Comparison of ENCODE assay signal across 8 mouse cellular contexts in genomic region chr4:133120833-133121321, GRCm38 (mm10). TPM values are rescaled to one million over a fixed set of nuclear protein-coding genes. Genes with fewer than 3 reads are reported as not detected.
DNase-seq lines count a peak whose midpoint lies in the region; ATAC-seq and TF ChIP-seq lines count a peak whose summit lies in the region.
"Had no signal": no experiment of that assay in that cellular context is flagged by ENCODE, and none has a peak within 500 bp of the region (broad histone marks: within the 10 kb centered on the region; RNA-seq: fewer than 3 reads in every experiment).

No protein-coding gene starts in this region.

- no peak overlapping the region for H3K4me3 ChIP-seq in liver, postnatal 0 days (ENCODE audit: low read depth, low read length)
- no peak overlapping the region for H3K4me3 ChIP-seq in forebrain, embryonic 11.5 days (ENCODE audit: low read depth, low read length)
- H3K4me3 ChIP-seq in hindbrain, postnatal 0 days (ENCODE audit: low read length), result no peak overlapping the region
- H3K4me3 ChIP-seq in small intestine, adult 2 months (ENCODE audit: low read depth, low read length), result no peak overlapping the region
- no peak overlapping the region for H3K4me3 ChIP-seq in liver, embryonic 12.5 days
- H3K4me3 ChIP-seq: neural tube, embryonic 13.5 days had no signal

- peak; percentile 22 for DNase-seq in liver
- DNase-seq in liver, postnatal 0 days, result no peak
- DNase-seq in forebrain, embryonic 11.5 days (ENCODE audit: low spot score), result peak; percentile 55
- DNase-seq in hindbrain, postnatal 0 days (ENCODE audit: low spot score), result peak; percentile 62
- DNase-seq in cerebellum, postnatal 25 days, result no peak

- no peak for TF ChIP-seq POLR2A in small intestine, adult 2 months (IDR thresholded peaks at IDR 0.05; ENCODE audit: low read depth, low read length)

- H3K27ac ChIP-seq in liver, postnatal 0 days (ENCODE audit: low read depth), result no peak overlapping the region
- no peak overlapping the region for H3K27ac ChIP-seq in forebrain, embryonic 11.5 days (ENCODE audit: low read depth, low read length)
- H3K27ac ChIP-seq in hindbrain, postnatal 0 days, result peak overlapping the region; percentile 2; the same call in 1 of the 2 replicates
- 0 out of 2 replicates have a peak overlapping the region, but pooled peaks have one; percentile 61 for H3K27ac ChIP-seq in small intestine, adult 2 months (ENCODE audit: insufficient read depth, low read depth, low read length)
- H3K27ac ChIP-seq in liver, embryonic 12.5 days, result no peak overlapping the region
- H3K27ac ChIP-seq: neural tube, embryonic 13.5 days had no signal

- H3K9ac ChIP-seq in liver, postnatal 0 days (replicated peaks), result no peak overlapping the region
- peak overlapping the region; percentile 27; the same call in 1 of the 2 replicates for H3K9ac ChIP-seq in forebrain, embryonic 11.5 days (ENCODE audit: low read length)
- no peak overlapping the region for H3K9ac ChIP-seq in hindbrain, postnatal 0 days (replicated peaks; ENCODE audit: low read length)
- no peak overlapping the region for H3K9ac ChIP-seq in liver, embryonic 12.5 days
- H3K9ac ChIP-seq: neural tube, embryonic 13.5 days had no signal

- H3K4me2 ChIP-seq in liver, postnatal 0 days (ENCODE audit: low read depth, low read length), result no peak overlapping the region
- no peak overlapping the region; the same call in 1 of the 2 replicates for H3K4me2 ChIP-seq in forebrain, embryonic 11.5 days (ENCODE audit: low read depth, low read length, severe bottlenecking)
- H3K4me2 ChIP-seq in hindbrain, postnatal 0 days (ENCODE audit: low read depth, low read length), result no peak overlapping the region
- H3K4me2 ChIP-seq in liver, embryonic 12.5 days, result no peak overlapping the region
- H3K4me2 ChIP-seq: neural tube, embryonic 13.5 days had no signal

- 39% methylated on average over 11 of the region's 11 CpGs for WGBS in liver, postnatal 0 days (ENCODE audit: insufficient replicate concordance)
- WGBS in forebrain, embryonic 11.5 days, result 11% methylated on average over 10 of the region's 11 CpGs
- WGBS in hindbrain, postnatal 0 days, result 6% methylated on average over 9 of the region's 11 CpGs
- WGBS in small intestine, adult 2 months, result 54% methylated on average over 11 of the region's 11 CpGs
- WGBS in liver, embryonic 12.5 days (ENCODE audit: insufficient replicate concordance), result 31% methylated on average over 11 of the region's 11 CpGs

- H3K4me1 ChIP-seq in liver, postnatal 0 days (ENCODE audit: insufficient read depth), result peaks cover 5% of the 10 kb centered on the region; the same call in 1 of the 2 replicates
- H3K4me1 ChIP-seq in forebrain, embryonic 11.5 days (replicated peaks; ENCODE audit: control insufficient read depth, insufficient read depth, low read length), result peaks cover 12% of the 10 kb centered on the region
- H3K4me1 ChIP-seq in hindbrain, postnatal 0 days (ENCODE audit: insufficient read depth, low read length), result peaks cover 8% of the 10 kb centered on the region
- H3K4me1 ChIP-seq in small intestine, adult 2 months (ENCODE audit: control insufficient read depth, insufficient read depth, insufficient read length, low read length), result peaks cover 19% of the 10 kb centered on the region
- peaks cover 31% of the 10 kb centered on the region for H3K4me1 ChIP-seq in liver, embryonic 12.5 days

- no peak for ATAC-seq in liver, postnatal 0 days
- ATAC-seq in forebrain, embryonic 11.5 days (replicated peaks; ENCODE audit: low FRiP score), result no peak
- ATAC-seq in hindbrain, postnatal 0 days, result peak; percentile 61
- ATAC-seq in liver, embryonic 12.5 days, result no peak

- no peak for TF ChIP-seq EP300 in liver, postnatal 0 days (IDR thresholded peaks at IDR 0.05; ENCODE audit: low read depth)

- no peaks in the 10 kb centered on the region for H3K27me3 ChIP-seq in liver, postnatal 0 days (ENCODE audit: insufficient read depth, low read length)
- H3K27me3 ChIP-seq in forebrain, embryonic 11.5 days (ENCODE audit: control insufficient read depth, insufficient read depth, low read length), result no peaks in the 10 kb centered on the region
- H3K27me3 ChIP-seq in hindbrain, postnatal 0 days (ENCODE audit: insufficient read depth, low read length), result no peaks in the 10 kb centered on the region
- H3K27me3 ChIP-seq in small intestine, adult 2 months (ENCODE audit: control insufficient read depth, insufficient read depth, low read length), result no peaks in the 10 kb centered on the region
- H3K27me3 ChIP-seq in liver, embryonic 12.5 days (replicated peaks), result no peaks in the 10 kb centered on the region; the same call in 1 of the 2 replicates
- H3K27me3 ChIP-seq: neural tube, embryonic 13.5 days had no signal

- H3K36me3 ChIP-seq in liver, postnatal 0 days (replicated peaks; ENCODE audit: insufficient read depth, low read length), result no peaks in the 10 kb centered on the region
- H3K36me3 ChIP-seq in forebrain, embryonic 11.5 days (ENCODE audit: control insufficient read depth, insufficient read depth, low read length), result no peaks in the 10 kb centered on the region
- no peaks in the 10 kb centered on the region for H3K36me3 ChIP-seq in hindbrain, postnatal 0 days (ENCODE audit: insufficient read depth, low read length)
- no peaks in the 10 kb centered on the region for H3K36me3 ChIP-seq in small intestine, adult 2 months (ENCODE audit: control insufficient read depth, insufficient read depth, low read length)
- H3K36me3 ChIP-seq in liver, embryonic 12.5 days, result no peaks in the 10 kb centered on the region
- H3K36me3 ChIP-seq: neural tube, embryonic 13.5 days had no signal

- H3K9me3 ChIP-seq in liver, postnatal 0 days (ENCODE audit: low read length), result peaks cover 6% of the 10 kb centered on the region; the same call in 1 of the 2 replicates
- H3K9me3 ChIP-seq in forebrain, embryonic 11.5 days (ENCODE audit: control insufficient read depth, low read length), result no peaks in the 10 kb centered on the region
- 0 out of 2 replicates have a peak, but pooled peaks cover 4% of the 10 kb centered on the region for H3K9me3 ChIP-seq in hindbrain, postnatal 0 days (ENCODE audit: low read length)
- 0 out of 2 replicates have a peak, but pooled peaks cover 4% of the 10 kb centered on the region for H3K9me3 ChIP-seq in liver, embryonic 12.5 days (replicated peaks)

- no peak for TF ChIP-seq CTCF in liver, postnatal 0 days (IDR thresholded peaks at IDR 0.05; ENCODE audit: low read depth)
- no peak for TF ChIP-seq CTCF in hindbrain, postnatal 0 days (IDR thresholded peaks at IDR 0.05; ENCODE audit: low read depth)
- no peak for TF ChIP-seq CTCF in small intestine, adult 2 months (IDR thresholded peaks at IDR 0.05; ENCODE audit: extremely low read depth, insufficient read length, insufficient replicate concordance, low read depth, low read length)

RNA-seq across cellular contexts. Expression of gene Wasf2, which starts 9.4 kb away (rescaled TPM):
- polyA plus RNA-seq in liver, postnatal 0 days (2015; fragmentation: Nextera tagmentation; extraction: Ambion mirVana), result 35.8 and 43.1 TPM in 2 replicates
- 28.8 and 33.2 TPM in 2 replicates for polyA plus RNA-seq in forebrain, embryonic 11.5 days (2014; fragmentation: Nextera tagmentation; extraction: Ambion mirVana)
- total RNA-seq in hindbrain, postnatal 0 days (2014; rRNA removed), result 14.1 and 14.7 TPM in 2 replicates
- 27.5 and 32.3 TPM in 2 replicates for polyA plus RNA-seq in hindbrain, postnatal 0 days (2015; fragmentation: Nextera tagmentation; extraction: Ambion mirVana)
- 37.6 and 97.6 TPM in 2 replicates for polyA plus RNA-seq in small intestine, adult 2 months (2012; rRNA removed)
- 35.9 and 42.2 TPM in 2 replicates for polyA plus RNA-seq in liver, embryonic 12.5 days (2016; fragmentation: Nextera tagmentation; extraction: Ambion mirVana)

Comparison
In these comparisons a context has a peak if more than half of its experiments do, and no peak if none do; other contexts are left out.
1. DNase-seq: peak in liver (single experiment), forebrain, embryonic 11.5 days (single experiment) and hindbrain, postnatal 0 days (single experiment); none in liver, postnatal 0 days (single experiment) and cerebellum, postnatal 25 days (0 of 2).
2. H3K27ac ChIP-seq: peak in hindbrain, postnatal 0 days (single experiment) and small intestine, adult 2 months (single experiment); none in liver, postnatal 0 days (single experiment), forebrain, embryonic 11.5 days (single experiment) and liver, embryonic 12.5 days (single experiment).